Mouse (Mus musculus): ENCODE measurements around the gene Cd160. TPM values are rescaled to one million over a fixed set of nuclear protein-coding genes. Genes with fewer than 3 reads are reported as not detected.

The Cd160 gene
- not detected for total RNA-seq (2023)

GRCm38 (mm10) chr3:96828984-96829383, at the start of gene Cd160, which contains the start of gene Pdzk1:
TSS of gene Cd160 (minus strand) at chr3:96829351.
TSS of gene Pdzk1 (plus strand) at chr3:96829284.

Other genes with a start within 250 kb of the Cd160 start
- gene Polr3gl, start 235.2 kb downstream of the Cd160 start, total RNA-seq (2023), result 10 to 100 TPM; 26.4 to 27.8 TPM
- gene Ankrd34a, start 232.7 kb downstream of the Cd160 start, total RNA-seq (2023), result not detected
- 1 to 10 TPM; 1.7 to 2.1 TPM for gene Lix1l, start 228.2 kb downstream of the Cd160 start, total RNA-seq (2023)
- gene Rbm8a, start 199.4 kb downstream of the Cd160 start, total RNA-seq (2023), result 10 to 100 TPM; 65.6 to 86.9 TPM
- 10 to 100 TPM; 27.2 to 27.4 TPM for gene Pex11b, start 194.0 kb downstream of the Cd160 start, total RNA-seq (2023)
- gene Gm42957, start 193.9 kb downstream of the Cd160 start, total RNA-seq (2023), result not detected
- gene Itga10, start 183.8 kb downstream of the Cd160 start, total RNA-seq (2023), result 1 to 10 TPM; 1.4 to 2.3 TPM
- gene Ankrd35, start 159.2 kb downstream of the Cd160 start, total RNA-seq (2023), result not detected
- gene Pias3, start 133.0 kb downstream of the Cd160 start, total RNA-seq (2023), result 10 to 100 TPM; 30.4 to 43.8 TPM
- 1 to 10 TPM; 3.1 to 3.5 TPM for gene Nudt17, start 120.8 kb downstream of the Cd160 start, total RNA-seq (2023)
- gene Polr3c, start 101.7 kb downstream of the Cd160 start, total RNA-seq (2023), result 10 to 100 TPM; 46.0 to 48.7 TPM
- 10 to 100 TPM; 68.7 to 72.3 TPM for gene Rnf115, start 101.7 kb downstream of the Cd160 start, total RNA-seq (2023)
- not detected for gene Pdzk1, start 67 bp downstream of the Cd160 start, total RNA-seq (2023)
- gene Gja5, start 75.3 kb upstream of the Cd160 start, total RNA-seq (2023), result not detected
- gene Gpr89, start 76.0 kb upstream of the Cd160 start, total RNA-seq (2023), result 10 to 100 TPM; 10.8 to 14.1 TPM
- gene Gja8, start 96.7 kb upstream of the Cd160 start, total RNA-seq (2023), result not detected